Mouse (Mus musculus) embryonic facial prominence, embryonic 10.5 days (tissue): ENCODE data around the gene Olfr76. TPM values are rescaled to one million over a fixed set of nuclear protein-coding genes. Genes with fewer than 3 reads are reported as not detected.
A peak's percentile ranks its signal among the peaks of the same experiment; 100 is the strongest.
"Not testable (repeated sequence)": the region's sequence is repeated elsewhere in the genome, so short reads cannot be mapped to it uniquely, and the experiment has no call there.

Experiments
- DNase-seq: peaks from one replicate; pipeline ENCODE4 v3.0.0-alpha.2; 2017; ENCODE audit warnings: low spot score
- H3K27ac ChIP-seq: fragments of 300-500 bp; sonication (generic); replicated peaks from 2 replicates; pipeline ENCODE4 v1.5.1; 2016; ENCODE audit warnings: mild to moderate bottlenecking
- H3K27me3 ChIP-seq: fragments of 300-500 bp; sonication (generic); replicated peaks from 2 replicates; pipeline ENCODE4 v1.6.1; 2016; ENCODE audit warnings: low read depth, mild to moderate bottlenecking; ENCODE audit not compliant: poor library complexity, severe bottlenecking
- H3K36me3 ChIP-seq: fragments of 300-500 bp; sonication (generic); replicated peaks from 2 replicates; pipeline ENCODE4 v1.6.1; 2016; ENCODE audit warnings: mild to moderate bottlenecking, moderate library complexity
- H3K4me1 ChIP-seq: fragments of 300-500 bp; sonication (generic); 2 replicates; pipeline ENCODE4 v1.6.1; 2016
- H3K4me3 ChIP-seq: fragments of 300-500 bp; sonication (generic); 2 replicates; pipeline ENCODE4 v1.5.1; 2016; ENCODE audit warnings: mild to moderate bottlenecking, moderate library complexity
- H3K9me3 ChIP-seq: fragments of 300-500 bp; sonication (generic); 2 replicates; pipeline ENCODE4 v1.6.1; 2016; ENCODE audit warnings: mild to moderate bottlenecking
- WGBS: fragments of 180-500 bp; shearing (Covaris S2); methylation state at CpG from one replicate; pipeline ENCODE4 v1.1.7; 2016; 5-methylcytosine and 5-hydroxymethylcytosine counted together
- polyA plus RNA-seq: library from polyadenylated mRNA; unstranded; fragments of >200 nt; fragmentation: Nextera tagmentation; extraction: Ambion mirVana; gene quantifications from 2 replicates; pipeline ENCODE4 v1.2.1, GENCODE M21; 2016

The Olfr76 gene
- polyA plus RNA-seq, result not detected in 2 replicates

DNA sequence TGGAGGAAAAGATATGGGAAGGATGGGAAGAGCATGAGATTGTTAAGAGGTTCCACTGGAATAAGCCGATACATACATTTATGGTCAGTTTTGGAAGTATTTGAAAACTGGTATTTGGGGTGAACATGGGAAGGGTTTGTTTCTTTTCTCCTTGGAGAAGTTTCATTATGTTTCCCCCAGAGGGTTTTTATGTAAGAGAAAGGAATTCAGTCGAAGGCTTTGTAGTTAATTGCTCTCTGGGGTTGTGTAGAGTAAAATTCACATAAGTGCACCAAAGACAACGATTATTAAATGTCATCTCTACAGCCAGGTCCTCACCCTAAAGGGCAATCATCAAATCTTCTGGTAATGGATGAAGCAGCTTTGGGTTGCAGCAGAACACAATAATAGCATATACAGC lies at the start of gene Olfr76:
Olfr76 (minus strand) TSS at position 101 of the 400 bp plus-strand sequence.
- no peak within 1 kb of the TSS for H3K4me3 ChIP-seq
- H3K4me1 ChIP-seq, result no peaks in the 10 kb centered on the region
- H3K9me3 ChIP-seq, result no peaks in the 10 kb centered on the region
- H3K27ac ChIP-seq, result no peak within 1 kb of the TSS
- H3K27me3 ChIP-seq, result no peaks in the 10 kb centered on the region
- WGBS, result 74% methylated on average over 3 of the region's 3 CpGs
- no peaks in the 10 kb centered on the region for H3K36me3 ChIP-seq
- no peak for DNase-seq

DNA sequence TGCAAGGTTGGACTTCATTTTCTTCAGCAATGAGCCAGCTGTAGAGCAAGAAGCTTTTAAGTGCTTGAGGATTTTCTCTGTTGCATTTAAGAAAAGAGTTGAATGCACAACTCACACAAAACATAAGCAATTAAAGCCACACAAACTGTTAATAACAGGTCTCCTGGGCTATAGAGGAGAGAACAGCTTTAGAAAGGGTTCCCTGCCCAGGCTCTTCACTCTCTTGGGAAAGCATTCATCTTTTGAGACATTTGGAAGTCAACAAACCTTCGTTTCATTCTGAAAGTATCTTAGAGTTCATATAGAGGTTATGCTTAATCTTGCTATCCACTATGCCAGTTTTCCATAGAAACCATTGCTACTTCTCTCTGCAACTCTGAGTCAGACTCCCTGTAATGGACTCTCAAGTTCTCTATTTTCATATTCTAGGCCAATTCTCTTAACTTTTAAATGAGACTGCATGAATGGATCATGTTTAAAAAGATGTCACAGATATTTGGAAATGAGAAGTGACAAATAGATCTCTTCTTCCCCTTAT lies 47.1 kb upstream of the Olfr76 start, which contains the start of gene Olfr1555-ps1:
Olfr1555-ps1 (minus strand) TSS at position 51 of the 538 bp plus-strand sequence.
- not testable (repeated sequence) for H3K4me3 ChIP-seq, H3K27me3 ChIP-seq, H3K36me3 ChIP-seq, H3K9me3 ChIP-seq, DNase-seq, H3K27ac ChIP-seq, H3K4me1 ChIP-seq
- WGBS, result 57% methylated on average over 1 of the region's 1 CpGs

DNA sequence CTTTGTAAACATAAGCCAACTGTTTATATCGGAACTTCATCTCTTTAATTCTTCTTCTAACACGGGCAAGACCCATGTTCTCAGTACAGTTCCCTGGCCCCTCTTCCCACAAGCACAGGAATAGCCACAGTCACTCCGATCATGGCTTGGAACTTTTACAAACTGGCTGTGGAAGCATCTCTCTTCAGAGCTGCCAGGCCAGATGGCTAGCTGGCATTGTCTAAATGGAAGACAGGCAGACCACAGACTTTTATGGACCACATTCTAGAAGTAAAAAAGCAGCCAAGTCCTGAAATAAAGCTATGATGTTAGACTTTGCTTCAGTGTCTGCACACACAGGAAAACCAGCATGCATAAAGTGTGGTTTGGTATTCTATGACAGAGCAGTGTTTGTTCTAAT lies 22.4 kb upstream of the Olfr76 start:
- 94% methylated on average over 3 of the region's 3 CpGs for WGBS
- Histone ChIP-seq H3K4me1 (peaks cover 4% of the 10 kb centered on the region; the same call in 1 of the 2 replicates), H3K27me3 (no peaks in the 10 kb centered on the region), H3K9me3 (no peaks in the 10 kb centered on the region), H3K4me3 (no peak overlapping the region), H3K27ac (no peak overlapping the region), H3K36me3 (no peaks in the 10 kb centered on the region)
- no peak for DNase-seq

DNA sequence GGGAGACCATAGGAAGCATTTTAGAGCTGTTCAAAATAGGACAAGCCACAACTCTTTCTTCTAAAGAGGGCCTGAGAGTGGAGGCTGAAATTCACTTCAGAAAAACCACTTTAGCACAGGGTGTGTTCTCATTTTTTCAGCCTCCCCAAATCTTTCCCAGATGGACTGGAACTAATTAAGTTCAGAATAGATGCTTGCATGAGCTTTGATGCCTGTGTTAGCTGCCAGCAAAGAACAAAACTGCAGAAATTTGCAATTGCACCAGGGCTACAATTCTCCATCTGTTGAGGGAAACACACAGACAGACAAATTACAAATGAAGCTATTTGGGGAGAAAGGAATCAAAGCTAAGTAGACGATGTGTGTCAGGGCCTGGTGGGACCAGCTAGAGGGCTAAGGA lies 20.4 kb upstream of the Olfr76 start:
- Histone ChIP-seq H3K9me3 (no peaks in the 10 kb centered on the region), H3K36me3 (no peaks in the 10 kb centered on the region), H3K27me3 (no peaks in the 10 kb centered on the region), H3K27ac (no peak overlapping the region), H3K4me1 (peaks cover 4% of the 10 kb centered on the region; the same call in 1 of the 2 replicates), H3K4me3 (no peak overlapping the region)
- DNase-seq, result peak; percentile 9
- WGBS, result 39% methylated on average over 1 of the region's 1 CpGs

DNA sequence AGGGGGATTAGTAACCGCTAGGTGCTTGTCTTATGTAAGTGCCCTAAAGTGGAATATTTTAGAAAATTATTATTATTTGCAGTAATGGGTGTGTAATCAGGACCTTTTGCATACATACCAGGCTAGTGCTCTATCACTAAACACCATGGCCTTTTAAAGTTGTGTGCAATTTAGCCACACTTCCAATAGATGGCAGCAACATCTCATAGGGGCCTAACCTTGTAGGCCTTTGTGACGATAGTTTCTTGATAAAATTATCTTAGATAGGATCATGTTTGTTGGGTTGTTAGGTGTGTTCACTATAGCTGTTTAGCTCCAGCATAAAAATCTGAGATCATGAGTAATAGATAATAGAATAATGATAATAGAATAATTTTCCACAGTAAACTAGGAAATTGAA lies 11.3 kb upstream of the Olfr76 start:
- Histone ChIP-seq H3K4me1 (no peaks in the 10 kb centered on the region), H3K27me3 (no peaks in the 10 kb centered on the region), H3K4me3 (no peak overlapping the region), H3K9me3 (no peaks in the 10 kb centered on the region), H3K36me3 (no peaks in the 10 kb centered on the region), H3K27ac (no peak overlapping the region)
- WGBS, result 32% methylated on average over 2 of the region's 2 CpGs
- no peak for DNase-seq

DNA sequence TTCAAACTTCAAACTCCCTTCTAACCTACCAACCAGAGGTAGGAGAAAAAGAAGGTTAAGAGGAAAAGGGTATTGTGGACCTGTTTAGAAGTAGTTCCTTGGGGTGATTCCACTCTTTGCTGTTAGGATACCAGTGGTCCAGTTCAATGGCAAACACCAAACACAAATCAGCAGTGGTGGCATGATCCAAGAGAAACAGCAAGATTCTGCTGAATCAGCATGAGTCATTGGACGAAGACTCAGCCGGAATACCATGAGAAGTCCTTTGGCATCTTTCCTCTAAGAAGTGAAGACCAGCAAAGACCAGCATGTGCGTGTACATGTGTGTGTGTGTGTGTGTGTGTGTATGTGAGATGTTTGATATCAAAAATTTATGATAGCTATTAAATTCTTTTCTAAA lies 6.5 kb downstream of the Olfr76 start:
- Histone ChIP-seq H3K36me3 (no peaks in the 10 kb centered on the region), H3K27ac (no peak overlapping the region), H3K9me3 (no peaks in the 10 kb centered on the region), H3K4me1 (no peaks in the 10 kb centered on the region), H3K4me3 (no peak overlapping the region), H3K27me3 (no peaks in the 10 kb centered on the region)
- no peak for DNase-seq
- WGBS, result 90% methylated on average over 3 of the region's 3 CpGs

DNA sequence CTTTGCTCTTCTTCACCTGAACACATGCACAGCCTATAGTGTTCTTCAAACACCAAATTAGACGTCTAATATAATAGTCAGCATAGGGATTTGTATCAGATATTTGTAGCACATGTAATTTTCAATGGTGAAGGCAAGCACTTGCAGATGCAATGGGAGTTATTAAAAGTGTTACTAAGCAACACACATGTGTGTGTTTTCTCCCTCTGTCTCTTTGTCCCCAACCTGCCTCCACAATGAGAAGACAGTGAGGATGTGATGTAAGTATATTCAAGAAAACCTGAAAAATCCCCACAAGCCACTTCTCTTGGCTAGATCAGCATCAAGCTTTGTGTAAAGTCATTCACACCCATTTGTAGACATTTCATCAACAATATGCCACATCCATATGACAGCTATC lies 7.2 kb downstream of the Olfr76 start, which contains the start of gene Olfr1428:
Olfr1428 (minus strand) TSS at position 101 of the 400 bp plus-strand sequence.
- no peak for DNase-seq
- Histone ChIP-seq H3K9me3 (no peaks in the 10 kb centered on the region), H3K36me3 (no peaks in the 10 kb centered on the region), H3K4me1 (no peaks in the 10 kb centered on the region), H3K27me3 (no peaks in the 10 kb centered on the region), H3K4me3 (no peak within 1 kb of the TSS), H3K27ac (no peak within 1 kb of the TSS)
- WGBS, result 79% methylated on average over 1 of the region's 1 CpGs

DNA sequence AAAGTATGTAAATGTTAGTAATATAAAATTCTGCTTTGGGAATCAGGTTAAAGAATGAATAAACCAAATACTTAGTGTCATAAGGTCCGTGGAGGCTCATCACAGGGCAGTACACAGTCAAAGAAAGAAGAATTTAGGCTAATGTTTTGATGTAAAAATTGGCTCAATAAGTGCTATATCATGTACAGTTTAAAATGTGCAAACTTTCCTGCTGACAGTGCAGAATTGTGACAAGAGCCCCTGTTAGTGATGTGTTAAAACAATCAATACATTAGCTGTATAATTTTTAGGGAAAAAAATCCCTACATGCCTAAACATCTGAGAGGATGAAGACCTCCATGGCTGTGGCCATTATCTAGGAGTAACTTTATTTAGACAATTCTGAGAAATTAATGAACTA lies 9.2 kb downstream of the Olfr76 start:
- no peaks in the 10 kb centered on the region for H3K9me3 ChIP-seq
- H3K27ac ChIP-seq, result no peak overlapping the region
- no peak overlapping the region for H3K4me3 ChIP-seq
- H3K36me3 ChIP-seq, result no peaks in the 10 kb centered on the region
- WGBS, result 78% methylated on average over 1 of the region's 1 CpGs
- DNase-seq, result no peak
- H3K4me1 ChIP-seq, result no peaks in the 10 kb centered on the region
- no peaks in the 10 kb centered on the region for H3K27me3 ChIP-seq

DNA sequence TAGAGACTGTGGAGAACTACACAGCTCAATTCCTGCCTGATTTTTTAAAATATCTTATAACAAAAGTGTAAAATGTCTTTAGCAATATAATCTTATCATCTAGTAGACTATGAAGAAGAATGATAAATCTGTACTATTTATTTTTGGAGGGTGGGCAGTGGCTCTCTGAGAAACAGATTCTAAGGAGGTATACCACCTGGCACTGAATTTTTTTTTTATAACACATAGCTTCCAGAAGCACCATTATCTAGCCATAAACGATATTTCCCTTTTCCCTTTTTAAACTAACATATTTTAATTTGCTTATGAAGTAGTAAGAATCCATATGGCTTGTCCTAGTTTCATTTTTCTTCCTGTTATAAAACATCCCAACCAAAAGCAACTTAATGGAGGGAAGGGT lies 18.5 kb downstream of the Olfr76 start:
- no peak overlapping the region for H3K4me3 ChIP-seq
- H3K4me1 ChIP-seq, result no peaks in the 10 kb centered on the region
- DNase-seq, result no peak
- no peak overlapping the region for H3K27ac ChIP-seq
- no peaks in the 10 kb centered on the region for H3K9me3 ChIP-seq
- H3K27me3 ChIP-seq, result no peaks in the 10 kb centered on the region
- WGBS, result 67% methylated on average over 1 of the region's 1 CpGs
- H3K36me3 ChIP-seq, result no peaks in the 10 kb centered on the region

DNA sequence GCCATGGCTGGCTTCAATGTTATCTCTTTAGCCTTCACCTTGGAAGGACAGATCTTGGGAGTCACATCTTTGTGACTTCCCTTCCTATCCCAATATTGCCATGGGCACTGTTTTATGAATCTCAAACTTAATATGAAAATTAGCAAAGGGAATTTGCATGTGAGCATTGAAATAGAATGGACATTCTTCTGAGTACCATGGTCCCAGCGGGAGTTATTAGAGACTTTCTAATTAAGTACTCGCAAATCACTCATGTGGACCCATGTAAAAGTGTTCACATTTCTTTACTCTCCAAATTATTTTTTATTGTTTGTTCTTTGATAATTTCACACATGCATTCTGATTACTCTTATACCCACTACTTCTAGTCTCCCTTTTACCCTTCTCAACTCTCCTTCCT lies 19.8 kb downstream of the Olfr76 start, which contains the start of gene Olfr1427:
Olfr1427 (minus strand) TSS at position 101 of the 400 bp plus-strand sequence.
- no peak within 1 kb of the TSS for H3K4me3 ChIP-seq
- 93% methylated on average over 2 of the region's 2 CpGs for WGBS
- H3K27me3 ChIP-seq, result no peaks in the 10 kb centered on the region
- no peaks in the 10 kb centered on the region for H3K4me1 ChIP-seq
- DNase-seq, result no peak
- no peak within 1 kb of the TSS for H3K27ac ChIP-seq
- no peaks in the 10 kb centered on the region for H3K36me3 ChIP-seq
- no peaks in the 10 kb centered on the region for H3K9me3 ChIP-seq

DNA sequence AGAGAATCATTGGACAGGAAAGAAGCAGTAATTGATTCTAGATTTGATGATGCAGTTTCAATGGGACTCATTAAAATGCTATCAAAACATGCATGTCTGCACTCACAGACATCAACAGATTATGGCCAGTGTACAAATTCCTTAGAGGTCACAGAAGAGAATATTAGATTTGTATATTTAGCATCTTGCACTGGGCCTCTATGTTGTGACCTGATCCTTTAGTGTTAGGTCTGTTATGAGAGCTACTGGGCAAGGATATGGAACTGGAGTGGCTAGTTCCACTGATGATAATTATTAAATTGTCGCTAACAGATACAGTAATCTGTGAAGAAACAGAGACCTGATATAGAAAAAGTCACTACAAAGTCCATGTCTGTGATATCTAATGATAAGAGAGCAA lies 31.1 kb downstream of the Olfr76 start, which contains the start of gene Olfr1426:
Olfr1426 (minus strand) TSS at position 101 of the 400 bp plus-strand sequence.
- Histone ChIP-seq H3K9me3 (no peaks in the 10 kb centered on the region), H3K36me3 (no peaks in the 10 kb centered on the region), H3K27ac (no peak within 1 kb of the TSS), H3K4me1 (no peaks in the 10 kb centered on the region), H3K4me3 (no peak within 1 kb of the TSS), H3K27me3 (no peaks in the 10 kb centered on the region)
- 67% methylated on average over 1 of the region's 1 CpGs for WGBS
- no peak for DNase-seq

DNA sequence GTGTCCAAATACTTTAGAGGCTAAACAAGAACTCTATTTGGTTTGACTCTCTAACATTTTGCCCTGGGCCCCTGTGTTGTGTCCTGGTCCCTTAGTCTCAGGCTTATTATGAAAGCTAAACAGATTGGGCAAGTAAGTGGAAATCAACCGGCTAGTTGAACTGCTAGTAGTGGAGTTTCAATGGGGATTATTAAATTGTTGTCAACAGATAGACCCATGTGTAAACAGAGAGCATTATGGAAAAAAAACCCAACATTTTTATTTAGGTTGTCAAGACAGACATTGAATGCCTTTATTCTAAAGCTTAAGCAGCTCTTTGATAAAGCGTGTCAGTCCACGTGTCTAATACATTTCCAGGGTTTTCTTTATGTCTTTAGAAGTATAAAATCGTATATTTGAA lies 45.4 kb downstream of the Olfr76 start, which contains the start of gene Olfr1425:
Olfr1425 (minus strand) TSS at position 101 of the 400 bp plus-strand sequence.
- H3K9me3 ChIP-seq, H3K4me3 ChIP-seq, H3K36me3 ChIP-seq, DNase-seq, H3K4me1 ChIP-seq, H3K27ac ChIP-seq, H3K27me3 ChIP-seq: not testable (repeated sequence)
- 85% methylated on average over 4 of the region's 4 CpGs for WGBS

DNA sequence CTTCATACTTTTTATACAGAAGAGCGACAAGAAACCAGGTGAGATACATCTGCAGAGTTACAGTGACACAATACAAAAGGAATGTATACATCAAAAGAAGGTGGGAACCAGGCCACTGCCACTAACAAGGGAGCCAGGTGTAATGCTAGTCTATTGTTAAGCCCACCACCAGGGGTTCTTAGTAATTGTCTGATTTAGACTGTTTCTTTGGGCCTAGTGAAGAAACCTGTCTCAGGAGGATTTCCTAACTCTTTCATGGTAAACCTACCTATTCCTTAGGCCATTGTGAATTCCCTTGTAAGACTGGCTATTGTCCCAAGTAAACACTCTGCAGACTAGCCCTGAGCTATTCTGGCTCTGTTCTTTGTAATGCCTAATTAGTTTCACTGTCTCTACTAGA lies 53.5 kb downstream of the Olfr76 start:
- not testable (repeated sequence) for H3K9me3 ChIP-seq, H3K27me3 ChIP-seq, H3K4me3 ChIP-seq, H3K27ac ChIP-seq, H3K36me3 ChIP-seq, DNase-seq, H3K4me1 ChIP-seq
- WGBS, result 80% methylated on average over 1 of the region's 1 CpGs
